Mouse (Mus musculus) induced T-regulatory cell, adult 2 months (primary cell): ENCODE results near the gene Lag3.

Experiments
- DNase-seq: peaks from one replicate; pipeline ENCODE4 v3.0.0-alpha.2; 2012; ENCODE audit warnings: low read depth

Lag3 gene

GRCm38 (mm10) chr6:124900056-124900800, 11.3 kb downstream of the Lag3 start:
- DNase-seq, result peak; percentile 68

- peak; percentile 64 for DNase-seq
Measured at GRCm38 (mm10) chr6:124898359-124898758, 13.1 kb downstream of the Lag3 start.

GRCm38 (mm10) chr6:124894113-124894512, 17.4 kb downstream of the Lag3 start:
- DNase-seq, result peak; percentile 25

GRCm38 (mm10) chr6:124890997-124891396, 20.5 kb downstream of the Lag3 start:
- no peak for DNase-seq

- peak; percentile 67 for DNase-seq
Measured at GRCm38 (mm10) chr6:124888555-124889125, 22.9 kb downstream of the Lag3 start.

- peak; percentile 76 for DNase-seq
Measured at GRCm38 (mm10) chr6:124887986-124888385, 23.5 kb downstream of the Lag3 start, which contains the start of gene Cd4. Gene Cd4 (minus strand): TSS chr6:124888221.

- peak; percentile 59 for DNase-seq
Measured at GRCm38 (mm10) chr6:124885956-124886381, 25.5 kb downstream of the Lag3 start.

GRCm38 (mm10) chr6:124884714-124885500, 26.6 kb downstream of the Lag3 start:
- DNase-seq, result peak; percentile 91

- no peak for DNase-seq
Measured at GRCm38 (mm10) chr6:124883351-124883750, 28.2 kb downstream of the Lag3 start.

GRCm38 (mm10) chr6:124881821-124882220, 29.7 kb downstream of the Lag3 start:
- no peak for DNase-seq

GRCm38 (mm10) chr6:124879390-124879789, 32.1 kb downstream of the Lag3 start:
- no peak for DNase-seq

GRCm38 (mm10) chr6:124874348-124874747, 37.2 kb downstream of the Lag3 start:
- DNase-seq, result no peak

- no peak for DNase-seq
Measured at GRCm38 (mm10) chr6:124866560-124866959, 44.9 kb downstream of the Lag3 start.

- no peak for DNase-seq
Measured at GRCm38 (mm10) chr6:124865766-124866362, 45.6 kb downstream of the Lag3 start.

GRCm38 (mm10) chr6:124863658-124864298, 47.7 kb downstream of the Lag3 start, which contains the start of gene Gpr162:
Gene Gpr162 (minus strand): TSS chr6:124863983.
- DNase-seq, result peak; percentile 71

GRCm38 (mm10) chr6:124863125-124863657, 48.3 kb downstream of the Lag3 start:
- no peak for DNase-seq

GRCm38 (mm10) chr6:124862406-124863124, 48.9 kb downstream of the Lag3 start:
- no peak for DNase-seq

- no peak for DNase-seq
Measured at GRCm38 (mm10) chr6:124861802-124862201, 49.7 kb downstream of the Lag3 start.

- no peak for DNase-seq
Measured at GRCm38 (mm10) chr6:124861266-124861665, 50.2 kb downstream of the Lag3 start.

GRCm38 (mm10) chr6:124860511-124860910, 51.0 kb downstream of the Lag3 start:
- no peak for DNase-seq

- DNase-seq, result peak; percentile 89
Measured at GRCm38 (mm10) chr6:124859725-124860124, 51.8 kb downstream of the Lag3 start.
